Mouse (Mus musculus): ENCODE measurements around the gene Mfap1a. TPM values are rescaled to one million over a fixed set of nuclear protein-coding genes. Genes with fewer than 3 reads are reported as not detected.
A peak's percentile ranks its signal among the peaks of the same experiment; 100 is the strongest.
"Not testable (repeated sequence)": the region's sequence is repeated elsewhere in the genome, so short reads cannot be mapped to it uniquely, and the experiment has no call there.

The Mfap1a gene
- polyA plus RNA-seq, 1 experiment, result 18.4 TPM

GRCm38 (mm10) chr2:121509584-121509983, 3.1 kb upstream of the Mfap1a start:
- TF ChIP-seq POLR2A (IDR thresholded peaks at IDR 0.05; ENCODE audit: borderline replicate concordance, extremely low read depth, insufficient read depth, insufficient read length, poor library complexity, severe bottlenecking) (no peak), CTCF (IDR thresholded peaks at IDR 0.05; ENCODE audit: borderline replicate concordance, extremely low read depth, insufficient read depth, insufficient read length) (no peak)
- peak; percentile 67 for DNase-seq (ENCODE audit: low read depth)

DNA sequence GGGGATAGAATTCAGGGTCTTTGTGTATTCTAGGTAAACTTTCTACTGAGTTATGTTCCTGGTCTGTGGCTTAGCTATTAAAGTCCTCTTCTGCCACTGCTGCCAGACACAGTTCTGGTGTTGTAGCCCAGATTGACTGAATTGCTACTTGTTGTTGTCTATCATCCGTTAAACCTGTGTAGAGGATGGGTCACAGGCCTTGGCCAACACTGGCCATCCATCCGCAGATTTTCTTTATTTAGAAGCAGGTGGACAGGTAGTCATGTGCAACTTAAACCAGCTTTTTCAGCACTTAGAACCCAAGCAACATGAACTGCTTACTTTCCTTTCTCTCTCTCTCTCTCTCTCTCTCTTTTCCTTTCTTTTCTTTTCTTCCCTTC, 1.5 kb upstream of the Mfap1a start:
- DNase-seq (ENCODE audit: low read depth), result no peak
- no peak for TF ChIP-seq POLR2A (IDR thresholded peaks at IDR 0.05; ENCODE audit: borderline replicate concordance, extremely low read depth, insufficient read depth, insufficient read length, poor library complexity, severe bottlenecking)

- no peak for DNase-seq (ENCODE audit: low read depth)
- TF ChIP-seq POLR2A (IDR thresholded peaks at IDR 0.05; ENCODE audit: borderline replicate concordance, extremely low read depth, insufficient read depth, insufficient read length, poor library complexity, severe bottlenecking), result no peak
- no peak for TF ChIP-seq CTCF (IDR thresholded peaks at IDR 0.05; ENCODE audit: borderline replicate concordance, extremely low read depth, insufficient read depth, insufficient read length)
Measured at GRCm38 (mm10) chr2:121507173-121507950, 897 bp upstream of the Mfap1a start.

GRCm38 (mm10) chr2:121501550-121501949, 4.9 kb downstream of the Mfap1a start:
- not testable (repeated sequence) for DNase-seq (ENCODE audit: low read depth)

DNA sequence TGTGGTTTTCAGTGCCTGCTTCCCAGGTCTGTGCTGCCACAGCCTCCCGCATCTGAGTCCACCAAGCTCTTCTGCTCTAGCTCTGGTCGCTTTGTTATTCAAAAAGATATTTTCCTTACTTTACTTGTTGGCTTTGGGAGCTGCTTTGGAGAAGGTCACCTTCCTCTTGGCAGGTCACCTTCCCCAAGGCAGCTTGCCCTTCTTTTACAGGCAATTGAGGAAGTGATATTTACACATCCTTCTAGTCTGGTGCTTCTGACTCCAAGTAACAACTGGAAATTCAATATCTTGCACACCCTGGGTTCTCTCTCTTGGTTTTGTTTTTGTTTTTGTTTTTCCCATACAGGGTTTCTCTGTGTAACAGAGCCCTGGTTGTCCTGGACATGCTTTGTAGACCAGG, 22.1 kb downstream of the Mfap1a start:
- not testable (repeated sequence) for DNase-seq (ENCODE audit: low read depth)

DNA sequence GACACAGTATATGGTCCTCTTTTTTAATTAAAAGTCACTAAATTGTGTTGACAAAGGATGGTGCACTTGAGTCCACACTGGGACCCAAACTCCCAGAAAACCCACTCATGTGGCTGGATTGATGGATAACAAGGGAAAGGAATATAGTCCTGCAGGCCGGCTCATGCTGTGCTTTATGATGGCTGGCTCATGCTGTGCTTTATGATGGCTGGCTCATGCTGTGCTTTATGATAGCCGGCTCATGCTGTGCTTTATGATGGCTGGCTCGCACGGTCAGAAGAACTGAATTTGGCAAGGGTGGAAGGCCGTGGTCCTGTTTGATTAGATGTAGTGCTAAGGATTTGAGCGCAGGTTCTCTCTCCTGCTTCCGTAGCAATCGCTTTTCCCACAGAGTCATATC, 22.9 kb downstream of the Mfap1a start:
- TF ChIP-seq POLR2A (IDR thresholded peaks at IDR 0.05; ENCODE audit: borderline replicate concordance, extremely low read depth, insufficient read depth, insufficient read length, poor library complexity, severe bottlenecking), result no peak
- TF ChIP-seq CTCF (IDR thresholded peaks at IDR 0.05; ENCODE audit: borderline replicate concordance, extremely low read depth, insufficient read depth, insufficient read length), result no peak
- DNase-seq (ENCODE audit: low read depth), result peak; percentile 36

DNA sequence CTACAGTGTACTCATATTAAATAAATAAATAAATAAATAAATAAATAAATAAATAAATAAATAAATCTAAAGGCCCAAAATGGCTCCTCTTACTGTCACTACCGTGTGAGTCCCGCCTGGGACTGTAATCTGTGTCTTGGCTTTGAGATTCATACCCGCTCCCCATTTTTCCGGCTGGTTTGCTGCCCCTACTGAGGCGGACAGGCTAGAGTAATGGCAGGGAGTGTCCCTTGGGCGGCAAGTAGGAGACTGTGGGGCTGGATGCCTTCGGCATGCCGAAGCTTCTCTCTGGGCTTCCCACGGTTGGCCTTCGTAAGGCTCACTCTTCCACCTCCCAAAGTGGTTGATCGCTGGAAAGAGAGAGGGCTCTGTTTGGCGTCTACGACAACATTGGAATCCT, 25.5 kb downstream of the Mfap1a start:
- not testable (repeated sequence) for DNase-seq (ENCODE audit: low read depth)

GRCm38 (mm10) chr2:121480498-121480897, 26.0 kb downstream of the Mfap1a start:
- TF ChIP-seq POLR2A (IDR thresholded peaks at IDR 0.05; ENCODE audit: borderline replicate concordance, extremely low read depth, insufficient read depth, insufficient read length, poor library complexity, severe bottlenecking) (no peak), CTCF (IDR thresholded peaks at IDR 0.05; ENCODE audit: borderline replicate concordance, extremely low read depth, insufficient read depth, insufficient read length) (peak; percentile 48; the same call in 1 of the 2 replicates)
- DNase-seq (ENCODE audit: low read depth), result peak; percentile 7

- DNase-seq (ENCODE audit: low read depth), result no peak
- TF ChIP-seq POLR2A (IDR thresholded peaks at IDR 0.05; ENCODE audit: borderline replicate concordance, extremely low read depth, insufficient read depth, insufficient read length, poor library complexity, severe bottlenecking) (no peak), CTCF (IDR thresholded peaks at IDR 0.05; ENCODE audit: borderline replicate concordance, extremely low read depth, insufficient read depth, insufficient read length) (no peak)
Measured at GRCm38 (mm10) chr2:121477491-121478266, 28.8 kb downstream of the Mfap1a start.

- not testable (repeated sequence) for DNase-seq (ENCODE audit: low read depth)
Measured at GRCm38 (mm10) chr2:121475306-121475705, 31.2 kb downstream of the Mfap1a start.

GRCm38 (mm10) chr2:121474180-121474535, 32.3 kb downstream of the Mfap1a start:
- DNase-seq (ENCODE audit: low read depth), result no peak
- no peak for TF ChIP-seq POLR2A (IDR thresholded peaks at IDR 0.05; ENCODE audit: borderline replicate concordance, extremely low read depth, insufficient read depth, insufficient read length, poor library complexity, severe bottlenecking)
- TF ChIP-seq CTCF (IDR thresholded peaks at IDR 0.05; ENCODE audit: borderline replicate concordance, extremely low read depth, insufficient read depth, insufficient read length), result no peak

DNA sequence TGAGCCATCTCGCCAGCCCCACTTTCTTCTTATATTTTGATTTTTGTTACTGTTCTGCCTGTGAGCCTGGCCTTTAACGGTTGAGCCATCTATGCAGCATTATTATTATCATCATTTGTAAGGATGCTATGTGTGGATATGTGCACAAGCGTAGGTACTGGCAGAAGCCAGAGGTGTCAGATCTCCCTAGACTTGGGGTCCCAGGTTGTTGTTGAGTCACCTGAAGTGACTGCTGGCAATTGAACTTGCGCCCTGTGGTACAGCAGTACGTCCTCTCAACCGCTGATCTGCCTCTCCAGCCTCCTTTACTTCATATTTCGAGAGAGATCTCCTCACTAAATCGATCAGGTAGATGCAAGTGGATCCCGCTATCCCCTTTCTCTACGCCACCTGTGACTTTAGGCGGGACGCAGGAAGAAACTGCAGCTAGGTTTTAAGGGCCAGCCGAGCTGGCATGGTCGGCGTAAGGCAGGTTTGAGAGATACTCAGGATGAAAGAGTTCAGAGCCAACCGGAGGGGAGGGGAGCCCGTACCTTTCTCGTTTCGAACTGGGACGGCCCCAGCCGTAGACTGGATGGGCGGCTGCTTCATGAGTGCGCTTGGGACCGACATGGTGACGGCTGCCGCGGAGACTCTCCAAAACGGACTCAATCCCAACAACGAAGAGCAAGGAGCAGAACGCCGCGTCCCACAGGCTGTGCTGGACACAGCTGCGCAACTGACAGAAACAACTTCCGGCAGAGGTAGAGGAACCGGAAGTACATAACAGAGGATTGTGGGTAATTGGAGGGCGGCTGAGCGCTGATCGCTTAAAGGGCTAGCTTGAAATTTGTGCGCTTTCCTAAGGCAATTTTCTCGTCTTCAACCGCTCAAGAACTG, 32.9 kb downstream of the Mfap1a start, which contains the start of gene Mfap1b:
Gene Mfap1b, minus strand, starts transcription at position 767 of the 879 bp plus-strand sequence.
- peak; percentile 98 for DNase-seq (ENCODE audit: low read depth)
- peak; percentile 48; the same call in 1 of the 2 replicates for TF ChIP-seq POLR2A (IDR thresholded peaks at IDR 0.05; ENCODE audit: borderline replicate concordance, extremely low read depth, insufficient read depth, insufficient read length, poor library complexity, severe bottlenecking)

DNA sequence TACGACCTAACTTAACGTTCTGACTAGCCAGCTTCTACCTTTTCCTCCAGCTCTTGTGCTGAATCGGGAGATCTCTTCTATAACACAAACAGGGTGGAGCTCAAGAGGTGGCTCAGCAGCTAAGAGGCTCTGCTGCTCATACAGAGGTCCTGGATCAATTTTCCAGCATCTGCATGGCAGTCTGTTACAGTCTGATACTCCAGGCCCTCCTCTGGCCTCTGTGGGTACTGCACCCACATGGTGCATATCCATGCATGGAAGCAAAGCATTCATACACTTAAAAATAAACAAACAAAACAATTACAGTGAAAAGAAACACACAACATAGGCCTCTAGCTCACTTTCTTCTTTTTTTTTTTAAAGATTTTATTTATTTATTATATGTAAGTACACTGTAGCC, 33.7 kb downstream of the Mfap1a start:
- not testable (repeated sequence) for DNase-seq (ENCODE audit: low read depth)

GRCm38 (mm10) chr2:121468982-121469381, 37.5 kb downstream of the Mfap1a start:
- DNase-seq (ENCODE audit: low read depth), result not testable (repeated sequence)

All from brain, embryonic 14.5 days (tissue).